Mouse (Mus musculus) C2C12 (cell line): ENCODE measurements around the gene Fam186b.

Experiments used
- CTCF ChIP-seq: IDR thresholded peaks from one replicate; pipeline ENCODE4 v1.5.1; 2011; ENCODE audit not compliant: control insufficient read depth, insufficient read depth, insufficient read length
- FOSL1 ChIP-seq: IDR thresholded peaks from one replicate; pipeline ENCODE4 v1.8.0; 2011; ENCODE audit warnings: mild to moderate bottlenecking, low read length; ENCODE audit not compliant: poor library complexity, insufficient read depth, severe bottlenecking
- MAX ChIP-seq: IDR thresholded peaks from one replicate; pipeline ENCODE4 v1.6.1; 2011; ENCODE audit warnings: mild to moderate bottlenecking, control low read depth
- MYOD1 ChIP-seq: IDR thresholded peaks from one replicate; pipeline ENCODE4 v1.6.1; 2011; ENCODE audit warnings: low read depth; ENCODE audit not compliant: control insufficient read depth, insufficient read length
- MYOG ChIP-seq: IDR thresholded peaks from one replicate; pipeline ENCODE4 v1.6.1; 2011; ENCODE audit not compliant: control insufficient read depth, insufficient read length; ENCODE audit errors: extremely low read depth
- USF1 ChIP-seq: IDR thresholded peaks from one replicate; pipeline ENCODE4 v1.6.1; 2011; ENCODE audit warnings: low read depth, mild to moderate bottlenecking, control low read depth, moderate library complexity

DNA sequence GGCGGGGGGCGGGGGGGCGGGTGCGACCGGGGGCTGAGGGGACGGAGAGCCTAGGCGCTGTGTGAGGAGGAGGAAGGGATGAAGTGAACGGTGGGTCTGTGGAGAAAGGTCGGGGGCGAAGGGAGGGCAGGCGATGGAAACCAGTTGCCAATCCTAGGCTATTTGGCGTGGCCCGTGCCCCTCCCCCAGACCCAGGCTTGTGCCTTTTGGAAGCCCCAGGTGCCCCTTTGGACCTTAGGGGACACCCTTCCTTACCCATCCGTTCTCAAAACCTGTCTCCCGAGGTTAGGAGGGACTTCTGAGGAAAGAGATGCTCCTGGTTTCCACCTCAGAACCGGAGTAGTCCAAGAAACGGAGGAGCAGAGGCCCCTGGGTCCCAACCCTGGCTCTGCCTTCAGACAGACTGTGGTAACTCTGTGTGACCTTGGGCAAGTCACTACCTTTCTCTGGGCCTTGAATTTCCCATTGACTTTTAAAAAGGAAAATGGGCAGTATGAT is at the start of gene Fam186b:
- no peak for TF ChIP-seq FOSL1
- TF ChIP-seq CTCF, result no peak
- no peak for TF ChIP-seq MAX
- no peak for TF ChIP-seq MYOG
- TF ChIP-seq USF1, result no peak
- TF ChIP-seq MYOD1, result no peak
